Mouse (Mus musculus) limb, embryonic 13.5 days (tissue): ENCODE data around the gene Ubl7. TPM values are rescaled to one million over a fixed set of nuclear protein-coding genes. Genes with fewer than 3 reads are reported as not detected.

Source experiments
- ATAC-seq: fragments of 200-750 bp; cut with Nextera tagmentation; 2 replicates; pipeline ENCODE4 v1.8.0; 2017; ENCODE audit warnings: low read depth, moderate number of reproducible peaks, moderate TSS enrichment; ENCODE audit not compliant: low FRiP score
- H3K27ac ChIP-seq: fragments of 300-500 bp; sonication (generic); 2 replicates; pipeline ENCODE4 v1.5.1; 2015; ENCODE audit warnings: inconsistent platforms, mild to moderate bottlenecking, moderate library complexity
- H3K27me3 ChIP-seq: fragments of 300-500 bp; sonication (generic); 2 replicates; pipeline ENCODE4 v1.6.1; 2015; ENCODE audit warnings: mild to moderate bottlenecking, inconsistent platforms
- H3K36me3 ChIP-seq: fragments of 300-500 bp; sonication (generic); 2 replicates; pipeline ENCODE4 v1.6.1; 2015; ENCODE audit warnings: inconsistent platforms, mild to moderate bottlenecking, moderate library complexity
- H3K4me1 ChIP-seq: fragments of 300-500 bp; sonication (generic); 2 replicates; pipeline ENCODE4 v1.6.1; 2015; ENCODE audit warnings: inconsistent platforms
- H3K4me2 ChIP-seq: fragments of 300-500 bp; sonication (generic); replicated peaks from 2 replicates; pipeline ENCODE4 v1.6.1; 2015; ENCODE audit warnings: inconsistent platforms, mild to moderate bottlenecking, moderate library complexity
- H3K4me3 ChIP-seq: fragments of 300-500 bp; sonication (generic); 2 replicates; pipeline ENCODE4 v1.5.1; 2015; ENCODE audit warnings: moderate library complexity, mild to moderate bottlenecking, inconsistent platforms
- H3K9ac ChIP-seq: fragments of 300-500 bp; sonication (generic); 2 replicates; pipeline ENCODE4 v1.6.1; 2015; ENCODE audit warnings: mild to moderate bottlenecking, inconsistent platforms
- H3K9me3 ChIP-seq: fragments of 300-500 bp; sonication (generic); 2 replicates; pipeline ENCODE4 v1.6.1; 2016; ENCODE audit warnings: inconsistent platforms
- WGBS: fragments of 180-500 bp; shearing (Covaris S2); methylation state at CpG from one replicate; pipeline ENCODE4 v1.1.7; 2015; 5-methylcytosine and 5-hydroxymethylcytosine counted together
- polyA plus RNA-seq: library from polyadenylated mRNA; unstranded; fragments of >200 nt; fragmentation: Nextera tagmentation; extraction: Ambion mirVana; gene quantifications from 2 replicates; pipeline ENCODE4 v1.2.1, GENCODE M21; 2015

Ubl7 gene
- polyA plus RNA-seq, 1 experiment from 2014 or later: 119 TPM

- WGBS: 87% methylated on average over 12 of the region's 12 CpGs
- H3K4me1 ChIP-seq: peaks cover 15% of the 10 kb centered on the region
- no peak for ATAC-seq
Observed at GRCm38 (mm10) chr9:57954962-57955744, 44.4 kb downstream of the Ubl7 start.

GRCm38 (mm10) chr9:57955764-57956163 lies 45.0 kb downstream of the Ubl7 start:
- no peak for ATAC-seq
- 84% methylated on average over 6 of the region's 6 CpGs for WGBS

More at GRCm38 (mm10) chr9:57954962-57955744, 44.4 kb downstream of the Ubl7 start:
- Histone ChIP-seq H3K4me2 (no peak overlapping the region), H3K27me3 (no peaks in the 10 kb centered on the region), H3K9me3 (no peaks in the 10 kb centered on the region), H3K27ac (no peak overlapping the region), H3K9ac (no peak overlapping the region), H3K36me3 (no peaks in the 10 kb centered on the region; the same call in 1 of the 2 replicates), H3K4me3 (no peak overlapping the region)

GRCm38 (mm10) chr9:57956196-57956837 lies 45.5 kb downstream of the Ubl7 start:
- H3K36me3 ChIP-seq: no peaks in the 10 kb centered on the region; the same call in 1 of the 2 replicates
- peaks cover 8% of the 10 kb centered on the region for H3K4me1 ChIP-seq
- no peak for ATAC-seq
- WGBS: 84% methylated on average over 9 of the region's 9 CpGs
- no peak overlapping the region for H3K4me2 ChIP-seq
- no peak overlapping the region for H3K4me3 ChIP-seq
- no peak overlapping the region for H3K27ac ChIP-seq
- H3K9ac ChIP-seq: no peak overlapping the region
- no peaks in the 10 kb centered on the region for H3K9me3 ChIP-seq
- no peaks in the 10 kb centered on the region for H3K27me3 ChIP-seq

More at GRCm38 (mm10) chr9:57955764-57956163, 45.0 kb downstream of the Ubl7 start:
- H3K4me3 ChIP-seq: no peak overlapping the region
- no peaks in the 10 kb centered on the region; the same call in 1 of the 2 replicates for H3K36me3 ChIP-seq
- no peak overlapping the region for H3K9ac ChIP-seq
- H3K9me3 ChIP-seq: no peaks in the 10 kb centered on the region
- H3K4me1 ChIP-seq: peaks cover 9% of the 10 kb centered on the region
- no peaks in the 10 kb centered on the region for H3K27me3 ChIP-seq
- H3K4me2 ChIP-seq: no peak overlapping the region
- H3K27ac ChIP-seq: no peak overlapping the region

- WGBS: 63% methylated on average over 5 of the region's 5 CpGs
- Histone ChIP-seq H3K36me3 (no peaks in the 10 kb centered on the region; the same call in 1 of the 2 replicates), H3K27ac (no peak overlapping the region), H3K9me3 (no peaks in the 10 kb centered on the region), H3K4me1 (peaks cover 3% of the 10 kb centered on the region), H3K27me3 (no peaks in the 10 kb centered on the region), H3K9ac (no peak overlapping the region), H3K4me3 (no peak overlapping the region), H3K4me2 (no peak overlapping the region)
- no peak for ATAC-seq
Observed at GRCm38 (mm10) chr9:57956838-57957236, 46.1 kb downstream of the Ubl7 start.

- WGBS: 76% methylated on average over 1 of the region's 1 CpGs
- H3K4me1 ChIP-seq: no peaks in the 10 kb centered on the region
- H3K4me2 ChIP-seq: no peak overlapping the region
- no peak overlapping the region for H3K4me3 ChIP-seq
- H3K9ac ChIP-seq: no peak overlapping the region
- H3K9me3 ChIP-seq: no peaks in the 10 kb centered on the region
- no peaks in the 10 kb centered on the region for H3K27me3 ChIP-seq
- no peaks in the 10 kb centered on the region; the same call in 1 of the 2 replicates for H3K36me3 ChIP-seq
- no peak for ATAC-seq
- H3K27ac ChIP-seq: no peak overlapping the region
Observed at GRCm38 (mm10) chr9:57958615-57959014, 47.8 kb downstream of the Ubl7 start.

- Histone ChIP-seq H3K9ac (no peak overlapping the region), H3K4me2 (no peak overlapping the region), H3K27me3 (no peaks in the 10 kb centered on the region), H3K4me3 (no peak overlapping the region), H3K9me3 (no peaks in the 10 kb centered on the region), H3K27ac (no peak overlapping the region), H3K36me3 (no peaks in the 10 kb centered on the region; the same call in 1 of the 2 replicates), H3K4me1 (no peaks in the 10 kb centered on the region)
- 55% methylated on average over 10 of the region's 10 CpGs for WGBS
- ATAC-seq: no peak
Observed at GRCm38 (mm10) chr9:57959399-57959798, 48.6 kb downstream of the Ubl7 start.

GRCm38 (mm10) chr9:57959886-57960866 lies 49.4 kb downstream of the Ubl7 start:
- Histone ChIP-seq H3K4me2 (no peak overlapping the region), H3K4me3 (no peak overlapping the region), H3K4me1 (peaks cover 5% of the 10 kb centered on the region; the same call in 1 of the 2 replicates), H3K27ac (no peak overlapping the region), H3K9ac (no peak overlapping the region), H3K27me3 (no peaks in the 10 kb centered on the region), H3K36me3 (no peaks in the 10 kb centered on the region; the same call in 1 of the 2 replicates), H3K9me3 (no peaks in the 10 kb centered on the region)
- no peak for ATAC-seq
- WGBS: 75% methylated on average over 17 of the region's 17 CpGs

GRCm38 (mm10) chr9:57961226-57961625 lies 50.4 kb downstream of the Ubl7 start:
- no peaks in the 10 kb centered on the region; the same call in 1 of the 2 replicates for H3K36me3 ChIP-seq
- WGBS: 87% methylated on average over 15 of the region's 15 CpGs

GRCm38 (mm10) chr9:57961863-57962778 lies 51.3 kb downstream of the Ubl7 start:
- no peaks in the 10 kb centered on the region; the same call in 1 of the 2 replicates for H3K36me3 ChIP-seq
- H3K4me1 ChIP-seq: peaks cover 10% of the 10 kb centered on the region; the same call in 1 of the 2 replicates
- 71% methylated on average over 17 of the region's 17 CpGs for WGBS
- H3K27me3 ChIP-seq: no peaks in the 10 kb centered on the region
- no peak overlapping the region for H3K4me3 ChIP-seq
- H3K9me3 ChIP-seq: no peaks in the 10 kb centered on the region
- no peak overlapping the region for H3K4me2 ChIP-seq
- H3K9ac ChIP-seq: no peak overlapping the region
- no peak for ATAC-seq
- H3K27ac ChIP-seq: no peak overlapping the region; the same call in 1 of the 2 replicates

More at GRCm38 (mm10) chr9:57961226-57961625, 50.4 kb downstream of the Ubl7 start:
- Histone ChIP-seq H3K4me1 (peaks cover 10% of the 10 kb centered on the region; the same call in 1 of the 2 replicates), H3K9me3 (no peaks in the 10 kb centered on the region), H3K4me2 (no peak overlapping the region), H3K4me3 (no peak overlapping the region), H3K27ac (no peak overlapping the region), H3K9ac (no peak overlapping the region), H3K27me3 (no peaks in the 10 kb centered on the region)
- no peak for ATAC-seq

GRCm38 (mm10) chr9:57963249-57963997 lies 52.6 kb downstream of the Ubl7 start:
- Histone ChIP-seq H3K27ac (no peak overlapping the region), H3K27me3 (no peaks in the 10 kb centered on the region), H3K36me3 (no peaks in the 10 kb centered on the region; the same call in 1 of the 2 replicates), H3K4me1 (peaks cover 10% of the 10 kb centered on the region; the same call in 1 of the 2 replicates), H3K4me2 (no peak overlapping the region), H3K4me3 (no peak overlapping the region), H3K9ac (no peak overlapping the region), H3K9me3 (no peaks in the 10 kb centered on the region)
- no peak for ATAC-seq
- WGBS: 89% methylated on average over 4 of the region's 4 CpGs
